Mouse (Mus musculus) lung, embryonic 14.5 days (tissue): ENCODE measurements around the gene Fcer1a. TPM values are rescaled to one million over a fixed set of nuclear protein-coding genes. Genes with fewer than 3 reads are reported as not detected.
"Not testable (repeated sequence)": the region's sequence is repeated elsewhere in the genome, so short reads cannot be mapped to it uniquely, and the experiment has no call there.

Experiments
- ATAC-seq: fragments of 200-750 bp; cut with Nextera tagmentation; 2 replicates; pipeline ENCODE4 v1.8.0; 2017; ENCODE audit warnings: mild to moderate bottlenecking, moderate TSS enrichment, moderate library complexity; ENCODE audit not compliant: insufficient read depth
- DNase-seq: peaks from one replicate; pipeline ENCODE4 v3.0.0-alpha.2; 2015
- H3K27ac ChIP-seq: fragments of 300-500 bp; sonication (generic); 2 replicates; pipeline ENCODE4 v1.5.1; 2014; ENCODE audit warnings: low read depth, mild to moderate bottlenecking, moderate library complexity
- H3K27me3 ChIP-seq: fragments of 300-500 bp; sonication (generic); 2 replicates; pipeline ENCODE4 v1.6.1; 2014; ENCODE audit warnings: low read length, control low read depth; ENCODE audit not compliant: insufficient read depth
- H3K36me3 ChIP-seq: fragments of 300-500 bp; sonication (generic); 2 replicates; pipeline ENCODE4 v1.6.1; 2014; ENCODE audit warnings: control low read depth; ENCODE audit not compliant: insufficient read depth
- H3K4me1 ChIP-seq: fragments of 300-500 bp; sonication (generic); 2 replicates; pipeline ENCODE4 v1.6.1; 2014; ENCODE audit warnings: antibody characterized with exemption, control low read depth; ENCODE audit not compliant: insufficient read depth
- H3K4me2 ChIP-seq: fragments of 300-500 bp; sonication (generic); 2 replicates; pipeline ENCODE4 v1.6.1; 2014; ENCODE audit warnings: mild to moderate bottlenecking
- H3K4me3 ChIP-seq: fragments of 300-500 bp; sonication (generic); 2 replicates; pipeline ENCODE4 v1.5.1; 2014; ENCODE audit warnings: low read depth, low read length
- H3K9ac ChIP-seq: fragments of 300-500 bp; sonication (generic); 2 replicates; pipeline ENCODE4 v1.6.1; 2014
- H3K9me3 ChIP-seq: fragments of 300-500 bp; sonication (generic); 2 replicates; pipeline ENCODE4 v1.6.1; 2016; ENCODE audit warnings: low read depth, low read length, control low read depth
- CTCF ChIP-seq: IDR thresholded peaks from 2 replicates; pipeline ENCODE4 v1.5.1; 2016; ENCODE audit warnings: antibody characterized with exemption, low read depth
- WGBS: fragments of 180-500 bp; shearing (Covaris S2); extraction: QIAGEN DNeasy Blood & Tissue Kit; methylation state at CpG from one replicate; pipeline ENCODE4 v1.1.7; 2014; 5-methylcytosine and 5-hydroxymethylcytosine counted together
- polyA plus RNA-seq: library from polyadenylated mRNA; unstranded; fragments of >200 nt; fragmentation: Nextera tagmentation; extraction: Ambion mirVana; gene quantifications from 2 replicates; pipeline ENCODE4 v1.2.1, GENCODE M21; 2014

Fcer1a gene
- polyA plus RNA-seq: not detected in 2 replicates

- no peak within 1 kb of the TSS for H3K4me2 ChIP-seq
- no peak within 1 kb of the TSS for H3K27ac ChIP-seq
- H3K27me3 ChIP-seq: no peaks in the 10 kb centered on the region
- H3K4me3 ChIP-seq: no peak within 1 kb of the TSS
- TF ChIP-seq CTCF: no peak
- H3K9me3 ChIP-seq: no peaks in the 10 kb centered on the region
- H3K9ac ChIP-seq: no peak within 1 kb of the TSS
- DNase-seq (no peak), ATAC-seq (no peak)
- H3K36me3 ChIP-seq: no peaks in the 10 kb centered on the region
- no peaks in the 10 kb centered on the region for H3K4me1 ChIP-seq
- 88% methylated on average over 2 of the region's 2 CpGs for WGBS
Observed at GRCm38 (mm10) chr1:173227081-173227480, at the start of gene Fcer1a. Fcer1a (minus strand) TSS chr1:173227214.

DNA sequence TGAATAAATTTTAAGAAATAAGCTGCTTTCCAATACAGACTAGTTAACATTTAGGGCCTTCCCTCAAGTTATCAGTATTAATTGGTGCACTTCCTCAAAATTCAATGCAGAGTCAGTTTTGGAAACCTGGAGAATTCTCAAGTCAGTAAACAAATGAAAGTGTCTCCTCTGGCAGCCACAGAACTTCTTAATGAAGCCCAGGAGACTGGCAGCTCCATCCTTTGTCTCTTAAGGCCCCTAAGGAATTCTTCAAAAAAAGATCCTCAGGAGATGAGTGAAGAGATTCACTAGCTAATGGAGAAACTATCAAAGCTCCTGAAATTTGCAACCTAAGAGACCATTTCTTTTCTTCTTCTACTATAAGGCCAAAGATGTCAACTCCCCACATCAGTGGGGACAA lies 38.7 kb upstream of the Fcer1a start, which contains the start of gene Olfr418:
Gene Olfr418 (plus strand): TSS at position 301 of the 400 bp plus-strand sequence.
- no peak for TF ChIP-seq CTCF
- no peak for DNase-seq
- Histone ChIP-seq H3K27me3 (no peaks in the 10 kb centered on the region), H3K4me1 (no peaks in the 10 kb centered on the region), H3K4me2 (no peak within 1 kb of the TSS), H3K4me3 (no peak within 1 kb of the TSS), H3K9ac (no peak within 1 kb of the TSS), H3K9me3 (no peaks in the 10 kb centered on the region), H3K27ac (no peak within 1 kb of the TSS), H3K36me3 (no peaks in the 10 kb centered on the region)
- ATAC-seq: no peak

DNA sequence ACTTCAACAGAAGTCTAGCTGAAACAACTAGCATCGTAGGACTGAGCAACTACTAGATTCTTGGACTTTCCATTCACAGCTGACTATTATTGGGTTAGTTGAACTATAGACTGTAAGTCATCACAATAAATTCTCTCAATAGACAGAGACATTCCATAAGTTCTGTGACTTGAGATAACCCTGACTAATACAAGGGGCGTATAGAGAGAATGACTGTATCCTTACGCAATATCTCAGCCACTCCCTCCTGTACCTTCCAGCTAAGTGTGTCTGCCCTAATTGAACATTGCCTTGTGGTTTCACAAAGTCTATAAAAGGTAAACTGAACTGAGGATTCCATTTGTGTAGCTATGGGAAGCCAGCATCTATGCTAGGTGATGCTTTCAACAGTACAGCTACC lies 22.9 kb upstream of the Fcer1a start:
- WGBS: 87% methylated on average over 3 of the region's 3 CpGs
- no peaks in the 10 kb centered on the region for H3K27me3 ChIP-seq
- no peaks in the 10 kb centered on the region for H3K36me3 ChIP-seq
- DNase-seq (no peak), ATAC-seq (no peak)
- no peak for TF ChIP-seq CTCF
- no peak overlapping the region for H3K9ac ChIP-seq
- H3K4me1 ChIP-seq: no peaks in the 10 kb centered on the region
- H3K4me3 ChIP-seq: no peak overlapping the region
- H3K4me2 ChIP-seq: no peak overlapping the region
- no peaks in the 10 kb centered on the region for H3K9me3 ChIP-seq
- H3K27ac ChIP-seq: no peak overlapping the region

DNA sequence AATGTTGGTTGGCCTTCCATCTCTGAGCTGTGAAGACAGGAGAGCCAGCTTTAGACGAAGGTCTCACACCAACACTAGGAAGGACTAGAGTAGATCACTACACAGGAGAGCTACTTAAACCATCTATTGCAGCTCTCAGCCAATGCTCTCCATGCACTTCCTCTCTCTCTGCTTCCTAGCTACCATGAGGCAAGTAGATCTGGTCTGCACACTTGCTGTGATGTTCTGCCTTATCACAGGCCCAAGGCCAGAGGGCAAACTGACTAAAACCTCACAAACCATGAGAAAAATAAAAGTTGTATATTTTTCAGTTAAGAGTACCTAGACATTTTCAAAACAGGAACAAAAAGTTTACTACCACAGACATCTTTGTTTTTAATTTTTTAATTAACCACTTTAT lies 10.0 kb upstream of the Fcer1a start:
- 75% methylated on average over 1 of the region's 1 CpGs for WGBS
- not testable (repeated sequence) for H3K4me3 ChIP-seq, DNase-seq, H3K9ac ChIP-seq, H3K4me2 ChIP-seq, H3K36me3 ChIP-seq, H3K27me3 ChIP-seq, ATAC-seq, H3K9me3 ChIP-seq, H3K4me1 ChIP-seq, H3K27ac ChIP-seq

GRCm38 (mm10) chr1:173216481-173216880 lies 10.5 kb downstream of the Fcer1a start:
- Histone ChIP-seq H3K27ac (no peak overlapping the region), H3K4me2 (no peak overlapping the region), H3K27me3 (no peaks in the 10 kb centered on the region), H3K4me3 (no peak overlapping the region), H3K4me1 (no peaks in the 10 kb centered on the region), H3K9me3 (no peaks in the 10 kb centered on the region), H3K36me3 (no peaks in the 10 kb centered on the region), H3K9ac (no peak overlapping the region)
- WGBS: 81% methylated on average over 3 of the region's 3 CpGs
- no peak for ATAC-seq
- TF ChIP-seq CTCF: no peak
- no peak for DNase-seq

- 67% methylated on average over 5 of the region's 5 CpGs for WGBS
- H3K9me3 ChIP-seq: no peaks in the 10 kb centered on the region
Observed at GRCm38 (mm10) chr1:173212092-173212491, 14.9 kb downstream of the Fcer1a start, which contains the start of gene Olfr1404. Olfr1404 (plus strand) TSS chr1:173212392.

DNA sequence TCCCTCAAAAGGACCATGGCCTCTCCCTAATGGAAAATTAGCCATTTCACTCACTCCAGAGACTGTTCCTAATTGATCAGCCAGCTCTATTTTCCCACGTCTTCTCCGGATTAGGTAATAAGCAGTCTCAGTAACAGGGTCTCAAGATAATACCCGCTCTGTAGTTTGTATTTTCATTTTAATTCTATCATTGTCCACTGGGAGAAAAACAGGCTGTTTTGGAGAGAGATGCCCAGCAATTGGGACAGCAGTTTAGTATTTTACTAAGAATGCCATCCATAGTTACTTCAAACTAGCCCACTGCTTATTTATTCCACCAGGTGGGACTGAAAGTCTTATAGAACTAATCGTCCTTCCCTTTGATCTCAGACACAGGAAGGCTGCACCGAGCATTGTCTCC lies 29.5 kb downstream of the Fcer1a start, which contains the start of gene Olfr218:
Gene Olfr218 (plus strand): TSS at position 301 of the 400 bp plus-strand sequence.
- no peak within 1 kb of the TSS for H3K27ac ChIP-seq
- TF ChIP-seq CTCF: no peak
- no peaks in the 10 kb centered on the region for H3K36me3 ChIP-seq
- no peaks in the 10 kb centered on the region for H3K4me1 ChIP-seq
- ATAC-seq: no peak
- H3K4me3 ChIP-seq: no peak within 1 kb of the TSS
- 71% methylated on average over 5 of the region's 5 CpGs for WGBS
- no peaks in the 10 kb centered on the region for H3K27me3 ChIP-seq
- no peak for DNase-seq
- H3K9ac ChIP-seq: no peak within 1 kb of the TSS
- no peak within 1 kb of the TSS for H3K4me2 ChIP-seq
- H3K9me3 ChIP-seq: no peaks in the 10 kb centered on the region

More at GRCm38 (mm10) chr1:173212092-173212491, 14.9 kb downstream of the Fcer1a start, which contains the start of gene Olfr1404:
- ATAC-seq (no peak), DNase-seq (no peak)
- H3K27ac ChIP-seq: no peak within 1 kb of the TSS
- H3K4me1 ChIP-seq: no peaks in the 10 kb centered on the region
- no peak within 1 kb of the TSS for H3K4me2 ChIP-seq
- no peaks in the 10 kb centered on the region for H3K27me3 ChIP-seq
- H3K36me3 ChIP-seq: no peaks in the 10 kb centered on the region
- no peak within 1 kb of the TSS for H3K4me3 ChIP-seq
- H3K9ac ChIP-seq: no peak within 1 kb of the TSS
- no peak for TF ChIP-seq CTCF

- no peak overlapping the region for H3K4me2 ChIP-seq
- ATAC-seq (no peak), DNase-seq (no peak)
- H3K27ac ChIP-seq: no peak overlapping the region
- H3K27me3 ChIP-seq: no peaks in the 10 kb centered on the region
- TF ChIP-seq CTCF: no peak
- H3K36me3 ChIP-seq: no peaks in the 10 kb centered on the region
- no peaks in the 10 kb centered on the region for H3K4me1 ChIP-seq
- WGBS: 75% methylated on average over 2 of the region's 2 CpGs
- H3K9me3 ChIP-seq: no peaks in the 10 kb centered on the region
- no peak overlapping the region for H3K4me3 ChIP-seq
- H3K9ac ChIP-seq: no peak overlapping the region
Observed at GRCm38 (mm10) chr1:173196359-173196758, 30.7 kb downstream of the Fcer1a start.
